Mouse (Mus musculus): ENCODE results near the gene Zfp335. TPM values are rescaled to one million over a fixed set of nuclear protein-coding genes. Genes with fewer than 3 reads are reported as not detected.

Gene Zfp335
- 11.3 and 12.4 TPM in 2 replicates for polyA plus RNA-seq (2015; fragmentation: Nextera tagmentation; extraction: Ambion mirVana)

DNA sequence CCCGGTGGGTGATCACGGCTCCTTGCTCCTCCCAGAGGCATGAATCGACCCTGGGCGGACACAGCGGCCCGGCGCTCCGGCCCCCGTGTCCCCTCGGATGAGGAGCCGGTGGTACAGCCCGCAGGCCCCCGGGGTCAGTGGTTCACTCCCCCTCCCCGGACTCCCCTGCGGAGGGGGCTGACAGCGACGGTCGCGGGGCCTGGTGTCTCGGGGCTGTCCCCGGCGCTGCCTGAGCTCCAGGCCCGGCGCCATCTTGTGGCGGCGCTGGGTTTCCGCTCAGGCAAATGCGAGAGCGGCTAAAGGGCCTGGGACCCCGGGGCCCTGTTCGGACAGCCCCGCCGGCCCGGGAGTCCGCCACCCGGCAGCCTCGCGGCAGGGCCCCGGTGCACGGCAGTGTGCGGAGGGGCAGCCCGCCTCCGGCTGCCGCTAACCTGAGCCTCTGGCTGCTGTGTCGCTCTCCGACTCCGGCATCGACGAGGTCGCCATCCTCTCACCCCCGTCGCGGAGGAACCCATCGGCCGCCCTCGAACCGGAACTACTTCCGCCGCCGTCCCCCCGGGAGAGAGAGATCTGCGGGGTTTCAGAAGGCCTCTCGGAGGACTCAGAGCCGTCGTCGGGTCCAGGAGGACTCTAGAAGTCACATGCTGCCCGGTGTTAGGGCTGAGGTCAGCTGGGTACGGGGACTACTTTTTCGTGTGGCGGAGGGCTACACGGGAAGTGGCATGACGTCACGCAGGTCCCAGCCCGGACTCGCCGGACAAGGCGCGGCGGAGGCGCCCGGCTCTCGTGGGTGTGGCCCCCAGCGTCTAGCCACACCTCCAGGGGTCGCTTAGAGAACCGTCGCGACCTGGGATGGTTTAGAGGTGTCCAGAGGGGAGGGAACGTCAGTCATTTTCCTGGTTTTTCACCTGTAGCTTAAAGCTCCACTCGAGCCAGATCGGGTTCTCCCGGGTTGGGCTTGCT lies at the start of gene Zfp335:
TSS of gene Zfp335 (minus strand) at position 672 of the 963 bp plus-strand sequence.
- 0 out of 2 replicates have a peak, but pooled peaks cover under 1% of the 10 kb centered on the region for H3K9me3 ChIP-seq (replicated peaks; ENCODE audit: control insufficient read depth, low read length)
- H3K4me1 ChIP-seq (ENCODE audit: control insufficient read depth, insufficient read depth, low read length) = peaks cover 19% of the 10 kb centered on the region
- peak within 1 kb of the TSS; percentile 71 for H3K4me3 ChIP-seq (replicated peaks; ENCODE audit: low read length)
- ATAC-seq (ENCODE audit: insufficient read depth, low FRiP score) = peak; percentile 89
- peak within 1 kb of the TSS; percentile 74 for H3K4me2 ChIP-seq (ENCODE audit: low read depth, low read length)
- peak within 1 kb of the TSS; percentile 91 for H3K9ac ChIP-seq (ENCODE audit: low read length)
- H3K36me3 ChIP-seq (ENCODE audit: control insufficient read depth, insufficient read depth, low read length) = peaks cover 28% of the 10 kb centered on the region
- H3K27me3 ChIP-seq (ENCODE audit: control insufficient read depth, insufficient read depth, low read length) = no peaks in the 10 kb centered on the region
- WGBS = under 1% methylated on average over 91 of the region's 91 CpGs
- peak within 1 kb of the TSS; percentile 99 for H3K27ac ChIP-seq (ENCODE audit: low read length)

DNA sequence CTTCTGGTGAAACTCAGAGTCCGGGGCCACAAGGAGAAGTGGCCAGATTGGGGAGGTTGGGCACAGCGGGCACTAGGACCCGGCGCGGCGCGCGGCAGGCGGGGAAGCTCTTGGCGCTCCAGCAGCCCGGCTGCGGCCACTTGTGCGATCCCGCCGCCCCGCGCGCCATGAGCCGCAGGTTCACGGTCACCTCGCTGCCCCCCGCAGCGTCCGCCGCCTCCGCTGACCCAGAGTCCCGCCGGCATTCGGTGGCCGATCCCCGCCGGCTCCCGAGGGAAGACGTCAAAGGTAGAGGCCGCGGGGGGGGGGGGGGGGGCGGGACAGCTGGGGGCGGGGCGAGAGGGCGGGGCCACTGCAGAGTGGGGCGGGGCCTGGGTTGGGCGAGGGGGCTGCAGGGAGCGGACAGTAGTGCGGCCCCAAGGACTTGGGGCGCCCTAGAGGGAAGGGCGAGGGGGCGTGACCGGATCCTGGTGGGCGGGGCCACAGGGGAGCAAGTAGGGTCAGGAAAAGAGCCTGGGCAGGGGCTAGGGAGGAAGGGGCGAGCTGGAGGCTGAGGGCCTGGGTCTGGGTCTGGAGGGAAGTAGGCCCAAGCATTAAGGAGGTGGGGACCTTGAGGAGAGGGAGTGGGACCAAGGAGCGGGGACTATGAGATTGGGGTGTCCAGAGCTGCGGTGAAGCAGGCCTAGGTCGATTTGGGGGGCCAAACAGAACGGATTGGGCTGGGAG lies 49.3 kb upstream of the Zfp335 start, which contains the start of gene Slc12a5:
TSS of gene Slc12a5 (plus strand) at position 87 of the 726 bp plus-strand sequence.
- Histone ChIP-seq H3K9ac (ENCODE audit: low read length) (peak within 1 kb of the TSS; percentile 67), H3K9me3 (replicated peaks; ENCODE audit: control insufficient read depth, low read length) (no peaks in the 10 kb centered on the region), H3K4me2 (ENCODE audit: low read depth, low read length) (peak within 1 kb of the TSS; percentile 80), H3K27me3 (ENCODE audit: control insufficient read depth, insufficient read depth, low read length) (no peaks in the 10 kb centered on the region), H3K4me1 (ENCODE audit: control insufficient read depth, insufficient read depth, low read length) (no peaks in the 10 kb centered on the region; the same call in 1 of the 2 replicates), H3K27ac (ENCODE audit: low read length) (no peak within 1 kb of the TSS), H3K36me3 (ENCODE audit: control insufficient read depth, insufficient read depth, low read length) (no peaks in the 10 kb centered on the region), H3K4me3 (replicated peaks; ENCODE audit: low read length) (peak within 1 kb of the TSS; percentile 57)
- ATAC-seq (ENCODE audit: insufficient read depth, low FRiP score) = peak; percentile 76; the same call in 1 of the 2 replicates
- 2% methylated on average over 38 of the region's 54 CpGs for WGBS

DNA sequence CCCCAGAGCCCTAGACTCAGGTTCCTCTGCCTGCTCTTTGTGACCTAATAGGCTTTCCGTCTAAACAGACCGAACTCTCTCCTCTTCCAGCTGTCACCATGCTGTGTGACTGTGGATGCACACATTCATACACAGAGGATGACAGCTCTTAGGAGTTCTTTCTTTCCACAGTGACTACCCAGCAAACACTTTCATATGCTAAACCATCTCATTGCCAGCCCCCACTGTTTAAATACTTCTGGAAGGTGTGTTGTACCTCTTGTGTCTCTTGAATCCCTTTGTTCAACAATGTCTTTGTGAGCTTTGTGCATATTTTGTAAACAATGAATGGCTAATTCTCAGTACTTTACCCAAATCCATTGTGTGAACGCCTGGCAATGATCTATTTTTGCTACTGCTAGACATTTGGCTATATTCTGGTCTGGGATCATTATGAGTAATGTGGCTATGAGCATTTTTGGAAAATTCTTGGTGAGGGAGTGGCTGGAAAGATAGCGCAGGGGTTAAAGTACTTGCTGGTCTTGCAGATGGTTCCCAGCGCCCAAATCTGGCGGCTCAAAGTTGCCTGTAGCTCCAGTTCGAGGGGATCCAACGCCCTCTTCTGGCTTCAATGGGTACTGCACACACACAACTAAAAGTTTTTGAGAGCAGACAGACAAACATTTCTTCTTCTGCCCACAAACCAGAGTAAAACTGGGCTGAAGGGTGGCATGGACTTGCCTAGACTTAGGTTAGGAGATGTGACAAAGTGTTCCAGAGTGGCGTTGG lies 46.2 kb upstream of the Zfp335 start:
- WGBS = 60% methylated on average over 9 of the region's 9 CpGs
- no peak for ATAC-seq (ENCODE audit: insufficient read depth, low FRiP score)
- H3K27ac ChIP-seq (ENCODE audit: low read length) = no peak overlapping the region
- no peak overlapping the region for H3K4me3 ChIP-seq (replicated peaks; ENCODE audit: low read length)
- H3K4me1 ChIP-seq (ENCODE audit: control insufficient read depth, insufficient read depth, low read length) = no peaks in the 10 kb centered on the region; the same call in 1 of the 2 replicates
- H3K36me3 ChIP-seq (ENCODE audit: control insufficient read depth, insufficient read depth, low read length) = no peaks in the 10 kb centered on the region
- H3K9me3 ChIP-seq (replicated peaks; ENCODE audit: control insufficient read depth, low read length) = no peaks in the 10 kb centered on the region
- H3K27me3 ChIP-seq (ENCODE audit: control insufficient read depth, insufficient read depth, low read length) = peaks cover 9% of the 10 kb centered on the region; the same call in 1 of the 2 replicates
- no peak overlapping the region for H3K9ac ChIP-seq (ENCODE audit: low read length)
- H3K4me2 ChIP-seq (ENCODE audit: low read depth, low read length) = no peak overlapping the region

- Histone ChIP-seq H3K4me3 (replicated peaks; ENCODE audit: low read length) (no peak overlapping the region), H3K27ac (ENCODE audit: low read length) (no peak overlapping the region), H3K4me2 (ENCODE audit: low read depth, low read length) (no peak overlapping the region), H3K4me1 (ENCODE audit: control insufficient read depth, insufficient read depth, low read length) (no peaks in the 10 kb centered on the region; the same call in 1 of the 2 replicates), H3K9ac (ENCODE audit: low read length) (no peak overlapping the region), H3K9me3 (replicated peaks; ENCODE audit: control insufficient read depth, low read length) (peaks cover 3% of the 10 kb centered on the region), H3K27me3 (ENCODE audit: control insufficient read depth, insufficient read depth, low read length) (peaks cover 22% of the 10 kb centered on the region), H3K36me3 (ENCODE audit: control insufficient read depth, insufficient read depth, low read length) (no peaks in the 10 kb centered on the region)
- ATAC-seq (ENCODE audit: insufficient read depth, low FRiP score) = no peak
- 57% methylated on average over 5 of the region's 5 CpGs for WGBS
Observed at GRCm38 (mm10) chr2:164956195-164956594, 44.6 kb upstream of the Zfp335 start.

GRCm38 (mm10) chr2:164955725-164956124 lies 44.2 kb upstream of the Zfp335 start:
- no peaks in the 10 kb centered on the region for H3K4me1 ChIP-seq (ENCODE audit: control insufficient read depth, insufficient read depth, low read length)
- H3K9me3 ChIP-seq (replicated peaks; ENCODE audit: control insufficient read depth, low read length) = peaks cover 3% of the 10 kb centered on the region
- no peak overlapping the region for H3K9ac ChIP-seq (ENCODE audit: low read length)
- no peak overlapping the region for H3K4me3 ChIP-seq (replicated peaks; ENCODE audit: low read length)
- peaks cover 27% of the 10 kb centered on the region for H3K27me3 ChIP-seq (ENCODE audit: control insufficient read depth, insufficient read depth, low read length)
- WGBS = 67% methylated on average over 4 of the region's 4 CpGs
- no peaks in the 10 kb centered on the region for H3K36me3 ChIP-seq (ENCODE audit: control insufficient read depth, insufficient read depth, low read length)
- ATAC-seq (ENCODE audit: insufficient read depth, low FRiP score) = no peak
- no peak overlapping the region for H3K4me2 ChIP-seq (ENCODE audit: low read depth, low read length)
- no peak overlapping the region for H3K27ac ChIP-seq (ENCODE audit: low read length)

- Histone ChIP-seq H3K9me3 (replicated peaks; ENCODE audit: control insufficient read depth, low read length) (peaks cover 3% of the 10 kb centered on the region), H3K36me3 (ENCODE audit: control insufficient read depth, insufficient read depth, low read length) (no peaks in the 10 kb centered on the region), H3K27me3 (ENCODE audit: control insufficient read depth, insufficient read depth, low read length) (peaks cover 52% of the 10 kb centered on the region), H3K4me3 (replicated peaks; ENCODE audit: low read length) (no peak overlapping the region), H3K27ac (ENCODE audit: low read length) (no peak overlapping the region), H3K4me1 (ENCODE audit: control insufficient read depth, insufficient read depth, low read length) (peaks cover 4% of the 10 kb centered on the region; the same call in 1 of the 2 replicates), H3K4me2 (ENCODE audit: low read depth, low read length) (peak overlapping the region; percentile 6; the same call in 1 of the 2 replicates), H3K9ac (ENCODE audit: low read length) (no peak overlapping the region)
- WGBS = 2% methylated on average over 21 of the region's 21 CpGs
- ATAC-seq (ENCODE audit: insufficient read depth, low FRiP score) = peak; percentile 70
Observed at GRCm38 (mm10) chr2:164953224-164953623, 41.7 kb upstream of the Zfp335 start.

GRCm38 (mm10) chr2:164952448-164952847 lies 40.9 kb upstream of the Zfp335 start:
- Histone ChIP-seq H3K9me3 (replicated peaks; ENCODE audit: control insufficient read depth, low read length) (peaks cover 3% of the 10 kb centered on the region), H3K4me2 (ENCODE audit: low read depth, low read length) (no peak overlapping the region), H3K27ac (ENCODE audit: low read length) (no peak overlapping the region), H3K9ac (ENCODE audit: low read length) (no peak overlapping the region), H3K36me3 (ENCODE audit: control insufficient read depth, insufficient read depth, low read length) (no peaks in the 10 kb centered on the region), H3K4me3 (replicated peaks; ENCODE audit: low read length) (no peak overlapping the region), H3K27me3 (ENCODE audit: control insufficient read depth, insufficient read depth, low read length) (peaks cover 58% of the 10 kb centered on the region), H3K4me1 (ENCODE audit: control insufficient read depth, insufficient read depth, low read length) (peaks cover 6% of the 10 kb centered on the region; the same call in 1 of the 2 replicates)
- ATAC-seq (ENCODE audit: insufficient read depth, low FRiP score) = no peak
- WGBS = 40% methylated on average over 13 of the region's 13 CpGs

GRCm38 (mm10) chr2:164951745-164952144 lies 40.2 kb upstream of the Zfp335 start:
- Histone ChIP-seq H3K9ac (ENCODE audit: low read length) (no peak overlapping the region), H3K4me2 (ENCODE audit: low read depth, low read length) (no peak overlapping the region), H3K4me3 (replicated peaks; ENCODE audit: low read length) (no peak overlapping the region), H3K9me3 (replicated peaks; ENCODE audit: control insufficient read depth, low read length) (peaks cover 3% of the 10 kb centered on the region), H3K27me3 (ENCODE audit: control insufficient read depth, insufficient read depth, low read length) (peaks cover 63% of the 10 kb centered on the region), H3K4me1 (ENCODE audit: control insufficient read depth, insufficient read depth, low read length) (peaks cover 6% of the 10 kb centered on the region; the same call in 1 of the 2 replicates), H3K36me3 (ENCODE audit: control insufficient read depth, insufficient read depth, low read length) (no peaks in the 10 kb centered on the region), H3K27ac (ENCODE audit: low read length) (no peak overlapping the region)
- 81% methylated on average over 4 of the region's 4 CpGs for WGBS
- no peak for ATAC-seq (ENCODE audit: insufficient read depth, low FRiP score)

All from stomach, embryonic 16.5 days (tissue).